Mouse (Mus musculus) ES-E14 (cell line): ENCODE data around the gene Vdr.

Experiments
- CHD2 ChIP-seq: IDR thresholded peaks from 2 replicates; pipeline ENCODE4 v1.6.1; 2014; ENCODE audit warnings: mild to moderate bottlenecking, low read depth, low read length, inconsistent platforms
- ZC3H11A ChIP-seq: IDR thresholded peaks from 2 replicates; pipeline ENCODE4 v1.6.1; 2012; ENCODE audit warnings: low read depth, mild to moderate bottlenecking, inconsistent platforms, low read length, borderline replicate concordance
- ZNF384 ChIP-seq: IDR thresholded peaks from 2 replicates; pipeline ENCODE4 v1.6.1; 2012; ENCODE audit warnings: low read depth, low read length, inconsistent platforms

GRCm38 (mm10) chr15:97828221-97828842 lies 82.1 kb downstream of the Vdr start:
- no peak for TF ChIP-seq CHD2
- TF ChIP-seq ZC3H11A, result no peak
- no peak for TF ChIP-seq ZNF384
